Mouse (Mus musculus) G1E (cell line): ENCODE measurements around the gene Srrm3. TPM values are rescaled to one million over a fixed set of nuclear protein-coding genes. Genes with fewer than 3 reads are reported as not detected.

Source experiments
- ATAC-seq: 2 replicates; pipeline ENCODE4 v1.8.0; 2016; ENCODE audit warnings: mild to moderate bottlenecking; ENCODE audit not compliant: insufficient number of reproducible peaks, poor library complexity, low FRiP score, severe bottlenecking; ENCODE audit errors: extremely low read depth
- DNase-seq: peaks from one replicate; pipeline ENCODE4 v3.0.0; 2012; ENCODE audit warnings: low spot score
- H3K27me3 ChIP-seq: 2 replicates; pipeline ENCODE4 v1.6.1; 2012; ENCODE audit warnings: mild to moderate bottlenecking, low read length, inconsistent platforms; ENCODE audit not compliant: insufficient read depth
- H3K36me3 ChIP-seq: replicated peaks from 2 replicates; pipeline ENCODE3; 2012; ENCODE audit warnings: mild to moderate bottlenecking, inconsistent platforms
- H3K4me1 ChIP-seq: 2 replicates; pipeline ENCODE4 v1.6.1; 2012; ENCODE audit warnings: low read depth, low read length, inconsistent platforms, mixed read lengths; ENCODE audit not compliant: insufficient read depth
- H3K4me3 ChIP-seq: 2 replicates; pipeline ENCODE4 v1.5.1; 2012; ENCODE audit warnings: low read depth, mild to moderate bottlenecking, inconsistent platforms, low read length, moderate library complexity, mixed read lengths
- H3K9me3 ChIP-seq: replicated peaks from 2 replicates; pipeline ENCODE4 v1.6.1; 2012; ENCODE audit warnings: inconsistent platforms
- CTCF ChIP-seq: IDR thresholded peaks from 2 replicates; pipeline ENCODE4 v1.5.1; 2012; ENCODE audit warnings: low read depth, low read length, inconsistent platforms, mixed read lengths
- GATA1 ChIP-seq: IDR thresholded peaks from 2 replicates; pipeline ENCODE4 v1.6.1; 2012; ENCODE audit warnings: borderline replicate concordance, low read length, inconsistent platforms, mixed read lengths
- GATA2 ChIP-seq: IDR thresholded peaks from 2 replicates; pipeline ENCODE4 v1.6.1; 2012; ENCODE audit warnings: low read depth, low read length, inconsistent platforms, borderline replicate concordance
- POLR2AphosphoS5 ChIP-seq: IDR thresholded peaks from 2 replicates; pipeline ENCODE4 v1.6.1; 2012; ENCODE audit warnings: low read depth, low read length, inconsistent platforms; ENCODE audit not compliant: insufficient replicate concordance
- TAL1 ChIP-seq: conservative IDR thresholded peaks from 2 replicates; pipeline ENCODE4 v1.6.1; 2012; ENCODE audit warnings: low read depth, low read length, inconsistent platforms, mixed read lengths
- polyA plus RNA-seq: library from polyadenylated mRNA; stranded (reverse); fragments of >175 nt; gene quantifications from 2 replicates; pipeline ENCODE4 v1.2.3, GENCODE M21; 2012
- total RNA-seq, 2 experiments: library from RNA; stranded (forward) in 1 of 2; stranded (reverse) in 1 of 2; fragments of 200-1000 nt in 1 of 2; fragments of >200 nt in 1 of 2; fragmentation: Nextera tagmentation in 1 of 2; gene quantifications; 2 replicates each; pipeline ENCODE4 v1.2.3; 2014 to 2017

The Srrm3 gene
- total and polyA plus RNA-seq, 3 experiments = 0.38 TPM; not detected in 2

GRCm38 (mm10) chr5:135888405-135889215 lies 81.9 kb downstream of the Srrm3 start:
- no peak for DNase-seq
- H3K36me3 ChIP-seq = no peaks in the 10 kb centered on the region
- TF ChIP-seq TAL1 (no peak), CTCF (no peak), GATA2 (no peak), GATA1 (no peak), POLR2AphosphoS5 (no peak)
- H3K27me3 ChIP-seq = peaks cover 7% of the 10 kb centered on the region
- H3K4me3 ChIP-seq = no peak overlapping the region
- no peak for ATAC-seq
- no peaks in the 10 kb centered on the region; the same call in 1 of the 2 replicates for H3K9me3 ChIP-seq
- H3K4me1 ChIP-seq = peaks cover 3% of the 10 kb centered on the region; the same call in 1 of the 2 replicates

GRCm38 (mm10) chr5:135890323-135890722 lies 83.6 kb downstream of the Srrm3 start:
- TF ChIP-seq CTCF (no peak), TAL1 (no peak), POLR2AphosphoS5 (no peak), GATA1 (no peak), GATA2 (no peak)
- DNase-seq (no peak), ATAC-seq (no peak)
- Histone ChIP-seq H3K27me3 (peaks cover 7% of the 10 kb centered on the region), H3K36me3 (peaks cover 5% of the 10 kb centered on the region), H3K9me3 (no peaks in the 10 kb centered on the region; the same call in 1 of the 2 replicates), H3K4me1 (peaks cover 3% of the 10 kb centered on the region; the same call in 1 of the 2 replicates), H3K4me3 (no peak overlapping the region)

- TF ChIP-seq CTCF (no peak), POLR2AphosphoS5 (no peak), TAL1 (no peak), GATA2 (no peak), GATA1 (no peak)
- ATAC-seq (no peak), DNase-seq (no peak)
- Histone ChIP-seq H3K36me3 (peaks cover 5% of the 10 kb centered on the region), H3K4me1 (peaks cover 3% of the 10 kb centered on the region; the same call in 1 of the 2 replicates), H3K4me3 (no peak overlapping the region), H3K9me3 (no peaks in the 10 kb centered on the region; the same call in 1 of the 2 replicates), H3K27me3 (peaks cover 5% of the 10 kb centered on the region)
These were observed 84.2 kb downstream of the Srrm3 start for GRCm38 (mm10) chr5:135890920-135891319.

GRCm38 (mm10) chr5:135892589-135893351 lies 86.1 kb downstream of the Srrm3 start:
- DNase-seq = no peak
- ATAC-seq = no peak
- Histone ChIP-seq H3K27me3 (peaks cover 4% of the 10 kb centered on the region; the same call in 1 of the 2 replicates), H3K4me1 (peaks cover 3% of the 10 kb centered on the region; the same call in 1 of the 2 replicates), H3K36me3 (peaks cover 11% of the 10 kb centered on the region), H3K9me3 (no peaks in the 10 kb centered on the region; the same call in 1 of the 2 replicates), H3K4me3 (no peak overlapping the region)
- no peak for TF ChIP-seq GATA1
- TF ChIP-seq GATA2 = no peak
- TF ChIP-seq CTCF = no peak
- no peak for TF ChIP-seq TAL1

DNA sequence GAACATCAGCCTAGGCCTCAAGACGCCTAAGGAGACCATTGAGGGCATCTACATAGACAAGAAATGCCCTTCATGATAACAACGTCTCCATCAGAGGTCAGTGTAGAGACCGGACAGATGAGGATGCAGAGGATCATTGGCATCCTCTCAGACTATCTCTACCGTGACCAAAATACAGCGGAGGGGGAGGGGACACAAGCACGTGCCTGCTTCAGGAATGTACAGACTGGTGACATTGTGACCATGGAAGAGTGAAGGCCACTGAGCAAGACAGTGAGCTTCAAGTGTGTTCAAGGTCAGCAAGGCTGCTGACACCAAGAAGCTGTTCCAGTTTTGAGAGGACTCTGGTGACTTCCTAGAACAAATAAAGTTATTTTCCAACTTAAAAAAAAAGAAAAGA lies 88.3 kb downstream of the Srrm3 start:
- peaks cover 4% of the 10 kb centered on the region; the same call in 1 of the 2 replicates for H3K27me3 ChIP-seq
- TF ChIP-seq GATA2 (no peak), TAL1 (no peak), GATA1 (no peak), POLR2AphosphoS5 (no peak), CTCF (no peak)
- peaks cover 3% of the 10 kb centered on the region; the same call in 1 of the 2 replicates for H3K4me1 ChIP-seq
- no peak for DNase-seq
- H3K4me3 ChIP-seq = no peak overlapping the region
- H3K9me3 ChIP-seq = no peaks in the 10 kb centered on the region
- peaks cover 11% of the 10 kb centered on the region for H3K36me3 ChIP-seq
- no peak for ATAC-seq

- Histone ChIP-seq H3K4me1 (peaks cover 2% of the 10 kb centered on the region; the same call in 1 of the 2 replicates), H3K9me3 (no peaks in the 10 kb centered on the region), H3K36me3 (peaks cover 21% of the 10 kb centered on the region), H3K4me3 (no peak overlapping the region), H3K27me3 (peaks cover 1% of the 10 kb centered on the region; the same call in 1 of the 2 replicates)
- no peak for ATAC-seq
- TF ChIP-seq GATA1 (no peak), CTCF (peak; percentile 57), GATA2 (no peak), TAL1 (no peak), POLR2AphosphoS5 (no peak)
- no peak for DNase-seq
These were observed 91.3 kb downstream of the Srrm3 start for GRCm38 (mm10) chr5:135898028-135898427.
